Mouse (Mus musculus) megakaryocyte, embryonic 14.5 days (primary cell): Measurements from ENCODE around the gene Gjd3. TPM values are rescaled to one million over a fixed set of nuclear protein-coding genes. Genes with fewer than 3 reads are reported as not detected.
"Not testable (repeated sequence)": the region's sequence is repeated elsewhere in the genome, so short reads cannot be mapped to it uniquely, and the experiment has no call there.

Experiments used
- H3K27me3 ChIP-seq: replicated peaks from 2 replicates; pipeline ENCODE3; 2012; ENCODE audit warnings: inconsistent platforms
- H3K36me3 ChIP-seq: replicated peaks from 2 replicates; pipeline ENCODE3; 2012; ENCODE audit warnings: low read length, inconsistent platforms, mixed read lengths
- H3K4me1 ChIP-seq: 2 replicates; pipeline ENCODE4 v1.6.1; 2012; ENCODE audit warnings: inconsistent platforms
- H3K4me3 ChIP-seq: replicated peaks from 2 replicates; pipeline ENCODE3; 2012; ENCODE audit warnings: moderate library complexity, mild to moderate bottlenecking, inconsistent platforms
- H3K9me3 ChIP-seq: 2 replicates; pipeline ENCODE4 v1.6.1; 2012; ENCODE audit warnings: inconsistent platforms
- FLI1 ChIP-seq: IDR thresholded peaks from 2 replicates; pipeline ENCODE4 v1.6.1; 2012; ENCODE audit warnings: low read length, inconsistent platforms, mixed read lengths
- GATA1 ChIP-seq: IDR thresholded peaks from 3 replicates; pipeline ENCODE4 v1.6.1; 2012; ENCODE audit warnings: mixed read lengths, low read length, inconsistent platforms, borderline replicate concordance
- polyA plus RNA-seq: library from polyadenylated mRNA; stranded (reverse); fragments of >175 nt; gene quantifications from 2 replicates; pipeline ENCODE4 v1.2.3, GENCODE M21; 2012; ENCODE audit warnings: low replicate concordance; ENCODE audit not compliant: insufficient read depth

Gene Gjd3
- polyA plus RNA-seq, 1 experiment, result not detected

GRCm38 (mm10) chr11:98935123-98935522 is 47.7 kb downstream of the Gjd3 start:
- Histone ChIP-seq H3K4me3 (no peak overlapping the region), H3K27me3 (peaks cover 95% of the 10 kb centered on the region), H3K4me1 (peaks cover 82% of the 10 kb centered on the region), H3K36me3 (no peaks in the 10 kb centered on the region), H3K9me3 (peaks cover 11% of the 10 kb centered on the region)
- TF ChIP-seq GATA1, result no peak
- no peak for TF ChIP-seq FLI1

GRCm38 (mm10) chr11:98934367-98934766 is 48.4 kb downstream of the Gjd3 start:
- TF ChIP-seq GATA1, result no peak
- TF ChIP-seq FLI1, result no peak
- no peak overlapping the region for H3K4me3 ChIP-seq
- H3K27me3 ChIP-seq, result peaks cover 95% of the 10 kb centered on the region
- peaks cover 82% of the 10 kb centered on the region for H3K4me1 ChIP-seq
- no peaks in the 10 kb centered on the region for H3K36me3 ChIP-seq
- H3K9me3 ChIP-seq, result peaks cover 11% of the 10 kb centered on the region

GRCm38 (mm10) chr11:98933847-98934246 is 49.0 kb downstream of the Gjd3 start:
- peaks cover 11% of the 10 kb centered on the region for H3K9me3 ChIP-seq
- not testable (repeated sequence) for H3K36me3 ChIP-seq, H3K4me3 ChIP-seq
- peaks cover 95% of the 10 kb centered on the region for H3K27me3 ChIP-seq
- peaks cover 78% of the 10 kb centered on the region for H3K4me1 ChIP-seq

GRCm38 (mm10) chr11:98933151-98933550 is 49.7 kb downstream of the Gjd3 start:
- Histone ChIP-seq H3K36me3 (no peaks in the 10 kb centered on the region), H3K4me1 (peaks cover 71% of the 10 kb centered on the region), H3K27me3 (peaks cover 95% of the 10 kb centered on the region), H3K9me3 (peaks cover 11% of the 10 kb centered on the region), H3K4me3 (peak overlapping the region; percentile 54)
- no peak for TF ChIP-seq FLI1
- TF ChIP-seq GATA1, result no peak

- Histone ChIP-seq H3K4me1 (peaks cover 71% of the 10 kb centered on the region), H3K27me3 (peaks cover 95% of the 10 kb centered on the region), H3K4me3 (no peak overlapping the region), H3K9me3 (peaks cover 11% of the 10 kb centered on the region), H3K36me3 (no peaks in the 10 kb centered on the region)
- TF ChIP-seq GATA1, result no peak
- no peak for TF ChIP-seq FLI1
These were observed 50.3 kb downstream of the Gjd3 start for GRCm38 (mm10) chr11:98932293-98933091.

Other genes with a start within 250 kb of the Gjd3 start
- gene Thra, start 242.4 kb downstream of the Gjd3 start, polyA plus RNA-seq, result 37.6 and 38.9 TPM in 2 replicates
- 5.6 and 22.1 TPM in 2 replicates for gene Nr1d1, start 207.7 kb downstream of the Gjd3 start, polyA plus RNA-seq
- gene Msl1, start 187.5 kb downstream of the Gjd3 start, polyA plus RNA-seq, result 30.0 and 46.8 TPM in 2 replicates
- 10.6 and 13.2 TPM in 2 replicates for gene Casc3, start 178.1 kb downstream of the Gjd3 start, polyA plus RNA-seq
- 0.29 TPM in 1 of 2 replicates, not detected in the other for gene Rapgefl1, start 146.2 kb downstream of the Gjd3 start, polyA plus RNA-seq
- gene Wipf2, start 119.4 kb downstream of the Gjd3 start, polyA plus RNA-seq, result 7.3 and 10.6 TPM in 2 replicates
- gene Cdc6, start 75.2 kb downstream of the Gjd3 start, polyA plus RNA-seq, result 0.44 TPM in 1 of 2 replicates, not detected in the other
- 11.8 and 25.3 TPM in 2 replicates for gene Rara, start 55.2 kb downstream of the Gjd3 start, polyA plus RNA-seq
- gene Top2a, start 41.2 kb upstream of the Gjd3 start, polyA plus RNA-seq, result 6.9 and 12.1 TPM in 2 replicates
- 28.0 and 111 TPM in 2 replicates for gene Igfbp4, start 58.2 kb upstream of the Gjd3 start, polyA plus RNA-seq
- 0.93 TPM in 1 of 2 replicates, not detected in the other for gene Tns4, start 106.3 kb upstream of the Gjd3 start, polyA plus RNA-seq
- not detected in 2 replicates for gene Ccr7, start 172.1 kb upstream of the Gjd3 start, polyA plus RNA-seq
- gene Smarce1, start 248.0 kb upstream of the Gjd3 start, polyA plus RNA-seq, result 24.2 and 370 TPM in 2 replicates